Mouse (Mus musculus) gastrocnemius, postnatal 10 days (tissue): ENCODE measurements around the gene Tbc1d10a. TPM values are rescaled to one million over a fixed set of nuclear protein-coding genes. Genes with fewer than 3 reads are reported as not detected.
A peak's percentile ranks its signal among the peaks of the same experiment; 100 is the strongest.

Experiments
- DNase-seq: peaks from one replicate; pipeline ENCODE4 v3.0.0; 2021; ENCODE audit warnings: mixed read lengths
- total RNA-seq, 2 experiments: library from RNA; stranded (reverse); gene quantifications; 2 replicates each; pipeline ENCODE4 v1.2.3; 2021

The Tbc1d10a gene
- total RNA-seq, 2 experiments from 2014 or later: 6.1 to 8.2 TPM

- DNase-seq: no peak
Observed at GRCm38 (mm10) chr11:4237389-4237912, 50.9 kb downstream of the Tbc1d10a start.

GRCm38 (mm10) chr11:4238167-4238566, 51.6 kb downstream of the Tbc1d10a start:
- no peak for DNase-seq

GRCm38 (mm10) chr11:4239691-4240090, 53.1 kb downstream of the Tbc1d10a start:
- no peak for DNase-seq

GRCm38 (mm10) chr11:4240151-4240550, 53.6 kb downstream of the Tbc1d10a start:
- DNase-seq: no peak

- DNase-seq: no peak
Observed at GRCm38 (mm10) chr11:4241180-4241579, 54.6 kb downstream of the Tbc1d10a start.

GRCm38 (mm10) chr11:4246126-4246525, 59.5 kb downstream of the Tbc1d10a start:
- DNase-seq: no peak

GRCm38 (mm10) chr11:4246623-4247022, 60.0 kb downstream of the Tbc1d10a start:
- no peak for DNase-seq

GRCm38 (mm10) chr11:4247201-4247959, 60.8 kb downstream of the Tbc1d10a start:
- DNase-seq: no peak

- DNase-seq: no peak
Observed at GRCm38 (mm10) chr11:4249151-4249550, 62.6 kb downstream of the Tbc1d10a start.

GRCm38 (mm10) chr11:4250290-4250689, 63.7 kb downstream of the Tbc1d10a start:
- DNase-seq: no peak

GRCm38 (mm10) chr11:4251376-4251775, 64.8 kb downstream of the Tbc1d10a start:
- peak; percentile 4 for DNase-seq

GRCm38 (mm10) chr11:4252886-4253285, 66.3 kb downstream of the Tbc1d10a start:
- no peak for DNase-seq

GRCm38 (mm10) chr11:4256846-4257607, 70.4 kb downstream of the Tbc1d10a start, which contains the start of gene Lif:
TSS of gene Lif (plus strand) at chr11:4257557.
- peak; percentile 5 for DNase-seq

GRCm38 (mm10) chr11:4257756-4258155, 71.2 kb downstream of the Tbc1d10a start:
- no peak for DNase-seq

GRCm38 (mm10) chr11:4258657-4259082, 72.1 kb downstream of the Tbc1d10a start:
- peak; percentile 87 for DNase-seq

- DNase-seq: peak; percentile 62
Observed at GRCm38 (mm10) chr11:4260463-4261187, 74.0 kb downstream of the Tbc1d10a start.

- peak; percentile 78 for DNase-seq
Observed at GRCm38 (mm10) chr11:4261188-4261494, 74.6 kb downstream of the Tbc1d10a start.

GRCm38 (mm10) chr11:4261969-4262368, 75.4 kb downstream of the Tbc1d10a start:
- DNase-seq: peak; percentile 30

- peak; percentile 4 for DNase-seq
Observed at GRCm38 (mm10) chr11:4262847-4263246, 76.3 kb downstream of the Tbc1d10a start.

- no peak for DNase-seq
Observed at GRCm38 (mm10) chr11:4263296-4263695, 76.7 kb downstream of the Tbc1d10a start.

- peak; percentile 48 for DNase-seq
Observed at GRCm38 (mm10) chr11:4264066-4264465, 77.5 kb downstream of the Tbc1d10a start.
